Mouse (Mus musculus) limb, embryonic 11.5 days (tissue): ENCODE data around the gene Parp3. TPM values are rescaled to one million over a fixed set of nuclear protein-coding genes. Genes with fewer than 3 reads are reported as not detected.

Experiments
- ATAC-seq: fragments of 200-750 bp; cut with Nextera tagmentation; 2 replicates; pipeline ENCODE4 v1.8.0; 2017; ENCODE audit warnings: low read depth; ENCODE audit not compliant: insufficient number of reproducible peaks, low FRiP score, low TSS enrichment
- DNase-seq: peaks from one replicate; pipeline ENCODE4 v3.0.0-alpha.2; 2015; ENCODE audit warnings: low spot score
- H3K27ac ChIP-seq: fragments of 300-500 bp; sonication (generic); replicated peaks from 2 replicates; pipeline ENCODE4 v1.5.1; 2014; ENCODE audit warnings: low read depth, mild to moderate bottlenecking, low read length
- H3K27me3 ChIP-seq: fragments of 300-500 bp; sonication (generic); 2 replicates; pipeline ENCODE4 v1.6.1; 2014; ENCODE audit warnings: mild to moderate bottlenecking, low read length, mixed read lengths; ENCODE audit not compliant: control insufficient read depth, insufficient read depth
- H3K36me3 ChIP-seq: fragments of 300-500 bp; sonication (generic); 2 replicates; pipeline ENCODE4 v1.6.1; 2014; ENCODE audit warnings: mild to moderate bottlenecking, low read length, moderate library complexity, mixed read lengths; ENCODE audit not compliant: control insufficient read depth, insufficient read depth
- H3K4me1 ChIP-seq: fragments of 300-500 bp; sonication (generic); 2 replicates; pipeline ENCODE4 v1.6.1; 2014; ENCODE audit warnings: low read length, mixed read lengths; ENCODE audit not compliant: control insufficient read depth, insufficient read depth
- H3K4me2 ChIP-seq: fragments of 300-500 bp; sonication (generic); 2 replicates; pipeline ENCODE4 v1.6.1; 2014; ENCODE audit warnings: low read depth, mild to moderate bottlenecking, moderate library complexity; ENCODE audit not compliant: severe bottlenecking
- H3K4me3 ChIP-seq: fragments of 300-500 bp; sonication (generic); 2 replicates; pipeline ENCODE4 v1.5.1; 2014; ENCODE audit warnings: low read depth, low read length
- H3K9ac ChIP-seq: fragments of 300-500 bp; sonication (generic); 2 replicates; pipeline ENCODE4 v1.6.1; 2014; ENCODE audit warnings: mild to moderate bottlenecking, low read length
- H3K9me3 ChIP-seq: fragments of 300-500 bp; sonication (generic); 2 replicates; pipeline ENCODE4 v1.6.1; 2016; ENCODE audit warnings: low read length; ENCODE audit not compliant: control insufficient read depth
- WGBS: fragments of 180-500 bp; shearing (Covaris S2); extraction: QIAGEN DNeasy Blood & Tissue Kit; methylation state at CpG from one replicate; pipeline ENCODE4 v1.1.7; 2014; 5-methylcytosine and 5-hydroxymethylcytosine counted together
- polyA plus RNA-seq: library from polyadenylated mRNA; unstranded; fragments of >200 nt; fragmentation: Nextera tagmentation; extraction: Ambion mirVana; gene quantifications from 2 replicates; pipeline ENCODE4 v1.2.1, GENCODE M21; 2014

The Parp3 gene
- polyA plus RNA-seq, 1 experiment from 2014 or later = 2.0 TPM

DNA sequence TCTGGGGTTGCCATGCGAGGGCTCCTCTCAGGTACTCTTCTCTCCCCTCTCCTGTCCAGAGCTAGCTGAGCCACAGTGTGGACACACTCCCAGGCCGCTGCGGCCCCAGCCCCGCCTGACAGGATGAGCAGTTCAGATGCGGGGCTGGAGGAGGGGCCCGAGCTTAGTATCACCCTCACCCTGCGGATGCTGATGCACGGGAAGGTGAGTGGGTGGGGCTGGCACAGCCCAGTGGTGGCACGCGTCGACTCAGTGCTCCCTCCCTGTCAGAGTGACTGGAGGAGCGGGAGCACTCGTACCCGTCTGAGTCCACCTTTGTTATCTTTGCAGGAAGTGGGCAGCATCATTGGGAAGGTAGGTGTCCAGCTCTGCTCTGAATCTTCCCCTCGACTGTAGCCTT is 16.8 kb downstream of the Parp3 start:
- Histone ChIP-seq H3K4me1 (peaks cover 40% of the 10 kb centered on the region), H3K27me3 (no peaks in the 10 kb centered on the region), H3K36me3 (peaks cover 10% of the 10 kb centered on the region), H3K4me2 (no peak overlapping the region), H3K9ac (no peak overlapping the region), H3K4me3 (no peak overlapping the region), H3K27ac (no peak overlapping the region), H3K9me3 (no peaks in the 10 kb centered on the region)
- no peak for ATAC-seq
- WGBS = 85% methylated on average over 15 of the region's 15 CpGs
- DNase-seq = no peak

DNA sequence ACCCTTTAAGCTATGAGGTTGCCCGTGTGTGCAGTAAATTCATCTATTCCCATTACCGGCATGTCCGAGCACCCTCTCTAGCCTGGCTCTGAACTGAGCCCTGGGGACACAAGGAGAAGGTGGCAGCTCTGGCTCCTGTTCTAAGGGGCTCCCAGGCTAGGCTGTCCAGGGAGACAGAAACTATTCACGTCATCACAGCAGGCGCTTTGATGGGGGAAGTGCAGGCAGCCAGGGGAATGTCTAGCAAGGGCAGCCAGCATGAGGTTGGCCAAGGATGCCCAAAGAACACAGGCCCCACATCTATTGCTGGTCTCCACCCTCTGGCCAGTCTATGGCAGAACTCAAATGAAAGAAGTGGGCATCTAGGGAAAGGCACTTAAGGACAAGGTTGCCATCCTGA is 18.8 kb downstream of the Parp3 start:
- Histone ChIP-seq H3K4me3 (no peak overlapping the region), H3K36me3 (peaks cover 6% of the 10 kb centered on the region; the same call in 1 of the 2 replicates), H3K4me2 (no peak overlapping the region), H3K27me3 (no peaks in the 10 kb centered on the region), H3K9me3 (no peaks in the 10 kb centered on the region), H3K27ac (no peak overlapping the region), H3K4me1 (peaks cover 36% of the 10 kb centered on the region), H3K9ac (no peak overlapping the region)
- DNase-seq = no peak
- 79% methylated on average over 5 of the region's 5 CpGs for WGBS
- no peak for ATAC-seq

DNA sequence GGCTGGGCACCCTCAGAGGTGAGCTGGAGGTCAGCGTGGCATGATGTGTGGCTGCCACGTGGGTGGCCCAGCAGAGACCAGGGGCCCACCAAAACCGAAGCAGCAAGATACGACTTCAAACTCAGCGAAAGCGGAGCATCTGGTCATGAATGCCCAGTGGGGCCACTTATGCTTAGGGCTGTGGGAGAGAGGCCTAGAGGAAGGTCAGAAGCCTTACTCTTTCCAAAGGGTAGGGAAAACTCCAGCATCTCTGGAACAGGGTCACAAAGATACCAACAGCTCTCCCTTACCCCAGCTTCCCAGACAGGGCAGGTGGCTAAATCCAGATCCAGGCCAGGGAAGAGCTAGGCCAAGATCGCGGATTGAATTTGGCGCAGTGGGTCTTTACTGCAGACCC is 19.6 kb downstream of the Parp3 start:
- Histone ChIP-seq H3K9ac (peak overlapping the region; percentile 84), H3K27me3 (no peaks in the 10 kb centered on the region), H3K4me1 (peaks cover 43% of the 10 kb centered on the region), H3K4me2 (peak overlapping the region; percentile 79), H3K9me3 (no peaks in the 10 kb centered on the region), H3K36me3 (peaks cover 6% of the 10 kb centered on the region; the same call in 1 of the 2 replicates), H3K4me3 (peak overlapping the region; percentile 14; the same call in 1 of the 2 replicates), H3K27ac (peak overlapping the region; percentile 62; the same call in 1 of the 2 replicates)
- DNase-seq = no peak
- 47% methylated on average over 9 of the region's 9 CpGs for WGBS
- ATAC-seq = no peak

- H3K27me3 ChIP-seq = no peaks in the 10 kb centered on the region
- H3K36me3 ChIP-seq = peaks cover 2% of the 10 kb centered on the region; the same call in 1 of the 2 replicates
- WGBS = 38% methylated on average over 15 of the region's 15 CpGs
- H3K27ac ChIP-seq = peak overlapping the region; percentile 62
- peak overlapping the region; percentile 79 for H3K4me2 ChIP-seq
- H3K4me1 ChIP-seq = peaks cover 50% of the 10 kb centered on the region
- peak overlapping the region; percentile 84 for H3K9ac ChIP-seq
- no peaks in the 10 kb centered on the region for H3K9me3 ChIP-seq
- H3K4me3 ChIP-seq = peak overlapping the region; percentile 88
- DNase-seq (peak; percentile 53), ATAC-seq (no peak)
Measured at GRCm38 (mm10) chr9:106456325-106457162, 20.2 kb downstream of the Parp3 start.

GRCm38 (mm10) chr9:106454888-106455681 is 21.7 kb downstream of the Parp3 start:
- ATAC-seq = peak; percentile 11; the same call in 1 of the 2 replicates
- H3K9ac ChIP-seq = peak overlapping the region; percentile 84
- H3K9me3 ChIP-seq = no peaks in the 10 kb centered on the region
- peak; percentile 72 for DNase-seq
- peaks cover 64% of the 10 kb centered on the region for H3K4me1 ChIP-seq
- peak overlapping the region; percentile 88 for H3K4me3 ChIP-seq
- no peaks in the 10 kb centered on the region; the same call in 1 of the 2 replicates for H3K36me3 ChIP-seq
- under 1% methylated on average over 17 of the region's 17 CpGs for WGBS
- H3K27ac ChIP-seq = peak overlapping the region; percentile 90
- H3K4me2 ChIP-seq = peak overlapping the region; percentile 79
- no peaks in the 10 kb centered on the region for H3K27me3 ChIP-seq

DNA sequence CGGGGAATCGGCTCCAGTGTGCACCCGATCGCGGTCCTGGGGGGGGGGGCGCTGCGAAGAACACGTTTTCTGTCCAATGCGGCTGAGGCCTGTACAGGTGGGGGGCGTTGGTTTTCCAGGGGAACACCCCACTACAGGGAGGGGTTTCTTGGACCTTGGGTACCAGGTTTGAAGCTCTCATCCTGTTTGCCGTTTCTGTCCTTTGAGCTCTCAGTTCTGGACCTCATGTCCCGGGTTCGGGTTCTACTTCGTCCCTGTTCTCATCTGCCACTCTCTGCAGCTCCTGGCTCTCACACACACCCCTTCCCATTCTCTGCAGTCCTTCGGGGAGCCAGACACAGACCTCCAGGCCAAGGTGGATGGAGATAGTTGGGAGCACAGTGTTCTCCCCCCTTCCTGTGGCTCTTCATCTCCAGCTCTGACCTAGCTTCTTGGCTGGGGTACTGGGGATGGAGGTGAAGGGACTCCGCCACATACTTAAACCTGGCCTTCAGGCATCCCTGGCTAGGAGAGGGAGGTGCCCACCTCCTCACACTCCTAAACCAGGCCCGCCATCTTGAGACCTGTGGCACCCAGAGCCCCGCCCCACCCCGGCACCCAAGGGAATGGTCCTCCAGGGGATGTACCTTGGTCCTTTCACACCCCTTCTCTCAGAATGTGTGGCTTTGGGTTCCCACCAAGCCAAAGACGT is 22.5 kb downstream of the Parp3 start:
- H3K36me3 ChIP-seq = no peaks in the 10 kb centered on the region; the same call in 1 of the 2 replicates
- H3K9me3 ChIP-seq = no peaks in the 10 kb centered on the region
- DNase-seq (peak; percentile 67), ATAC-seq (peak; percentile 17; the same call in 1 of the 2 replicates)
- no peaks in the 10 kb centered on the region for H3K27me3 ChIP-seq
- peak overlapping the region; percentile 90 for H3K27ac ChIP-seq
- H3K4me1 ChIP-seq = peaks cover 65% of the 10 kb centered on the region
- H3K4me3 ChIP-seq = peak overlapping the region; percentile 88
- peak overlapping the region; percentile 79 for H3K4me2 ChIP-seq
- WGBS = under 1% methylated on average over 16 of the region's 20 CpGs
- peak overlapping the region; percentile 84 for H3K9ac ChIP-seq

GRCm38 (mm10) chr9:106453271-106454070 is 23.3 kb downstream of the Parp3 start, which contains the start of gene Pcbp4:
Gene Pcbp4, plus strand, starts transcription at chr9:106453291.
- Histone ChIP-seq H3K36me3 (no peaks in the 10 kb centered on the region; the same call in 1 of the 2 replicates), H3K4me3 (peak within 1 kb of the TSS; percentile 88), H3K4me1 (peaks cover 69% of the 10 kb centered on the region), H3K9ac (peak within 1 kb of the TSS; percentile 84), H3K27ac (peak within 1 kb of the TSS; percentile 93), H3K9me3 (no peaks in the 10 kb centered on the region), H3K4me2 (peak within 1 kb of the TSS; percentile 79), H3K27me3 (no peaks in the 10 kb centered on the region)
- DNase-seq (peak; percentile 83), ATAC-seq (peak; percentile 49)
- WGBS = under 1% methylated on average over 42 of the region's 74 CpGs
